Mouse (Mus musculus): ENCODE measurements at regions not wholly inside any gene's neighbourhood (a gene's known extent, or its start where the extent isn't known, plus 50 kb on each side); places are given as distances from the start of the nearest gene placed in this dataset.

DNA sequence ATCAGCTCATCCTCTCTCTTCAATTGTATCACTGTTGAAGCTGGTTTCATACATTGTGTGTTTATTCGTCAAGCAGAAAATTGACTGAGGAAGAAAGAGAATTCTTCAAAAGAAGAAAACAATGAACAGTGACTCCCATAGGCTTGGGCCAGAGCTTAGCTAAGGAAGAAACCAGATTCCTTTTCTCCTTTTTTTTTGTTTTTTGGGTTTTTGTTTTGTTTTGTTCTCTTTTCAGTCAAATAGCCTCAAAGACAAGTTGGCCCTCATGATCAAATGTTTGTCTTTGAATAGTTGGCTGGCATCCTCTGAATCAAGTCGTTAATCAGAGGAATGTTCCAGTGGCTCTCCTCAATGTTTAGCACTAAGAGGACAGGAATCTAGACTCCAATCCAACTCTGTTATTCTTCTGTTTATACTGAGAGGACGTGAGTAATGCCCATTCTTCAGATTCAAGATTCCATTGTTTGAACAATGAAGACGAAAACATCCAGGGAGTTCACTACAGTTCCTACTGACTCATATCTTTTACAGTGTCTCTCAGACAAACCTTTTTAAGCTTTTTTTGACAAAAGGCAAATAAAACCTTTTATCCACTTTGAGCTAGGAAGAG, 86.1 kb upstream of the Adgrl4 start:
- peak; percentile 73 for DNase-seq (ENCODE audit: low read depth, low spot score)

GRCm38 (mm10) chr3:151366302-151366701, 71.4 kb upstream of the Adgrl4 start:
- no peak for DNase-seq (ENCODE audit: low read depth, low spot score)

- DNase-seq (ENCODE audit: low read depth, low spot score), result no peak
Measured at GRCm38 (mm10) chr3:151366707-151367306, 70.9 kb upstream of the Adgrl4 start.

- DNase-seq (ENCODE audit: low read depth, low spot score), result peak; percentile 53
Measured at GRCm38 (mm10) chr3:151383326-151384019, 54.2 kb upstream of the Adgrl4 start.

GRCm38 (mm10) chr3:151384850-151385249, 52.8 kb upstream of the Adgrl4 start:
- DNase-seq (ENCODE audit: low read depth, low spot score), result no peak

DNA sequence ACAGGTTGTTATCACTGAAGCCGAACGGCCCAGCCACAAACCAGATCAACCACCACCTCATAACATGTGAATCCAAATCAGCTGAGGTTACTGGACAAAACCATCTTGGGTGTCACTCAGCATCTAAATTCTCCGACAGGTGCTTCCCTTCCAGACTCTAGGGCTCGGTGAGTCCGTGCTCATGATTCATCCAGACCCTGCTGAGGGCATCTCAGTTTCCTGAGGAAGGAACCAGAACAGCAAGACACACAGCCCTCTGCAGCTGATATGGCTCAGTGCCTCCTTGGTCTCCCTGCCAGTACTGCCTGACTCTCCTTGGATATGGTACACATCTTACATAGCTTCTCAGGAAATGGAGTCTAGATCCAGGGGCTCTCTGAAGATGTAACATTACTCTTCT, 51.6 kb upstream of the Adgrl4 start:
- DNase-seq (ENCODE audit: low read depth, low spot score), result no peak
